Mouse (Mus musculus): ENCODE measurements around the gene Sorcs3. TPM values are rescaled to one million over a fixed set of nuclear protein-coding genes. Genes with fewer than 3 reads are reported as not detected.

The Sorcs3 gene
- polyA plus RNA-seq, 1 experiment from 2014 or later = 0.06 TPM

- TF ChIP-seq CTCF (IDR thresholded peaks at IDR 0.05; ENCODE audit: low read depth) (no peak), EP300 (IDR thresholded peaks at IDR 0.05; ENCODE audit: low read depth) (no peak)
- no peak for ATAC-seq
Measured at GRCm38 (mm10) chr19:48847700-48848099, 641.9 kb downstream of the Sorcs3 start.

GRCm38 (mm10) chr19:48850466-48850865 lies 644.6 kb downstream of the Sorcs3 start:
- H3K4me2 ChIP-seq (ENCODE audit: low read depth, low read length) = no peak overlapping the region
- H3K4me3 ChIP-seq (ENCODE audit: low read depth, low read length) = no peak overlapping the region
- H3K9me3 ChIP-seq (ENCODE audit: low read length) = no peaks in the 10 kb centered on the region
- ATAC-seq (no peak), DNase-seq (no peak)
- H3K36me3 ChIP-seq (replicated peaks; ENCODE audit: insufficient read depth, low read length) = no peaks in the 10 kb centered on the region
- no peaks in the 10 kb centered on the region for H3K4me1 ChIP-seq (ENCODE audit: insufficient read depth)
- H3K27ac ChIP-seq (ENCODE audit: low read depth) = no peak overlapping the region
- H3K27me3 ChIP-seq (ENCODE audit: insufficient read depth, low read length) = no peaks in the 10 kb centered on the region
- TF ChIP-seq EP300 (IDR thresholded peaks at IDR 0.05; ENCODE audit: low read depth) = no peak
- TF ChIP-seq CTCF (IDR thresholded peaks at IDR 0.05; ENCODE audit: low read depth) = no peak
- no peak overlapping the region for H3K9ac ChIP-seq (replicated peaks)
- 72% methylated on average over 1 of the region's 1 CpGs for WGBS (ENCODE audit: insufficient replicate concordance)

More at GRCm38 (mm10) chr19:48847700-48848099, 641.9 kb downstream of the Sorcs3 start:
- Histone ChIP-seq H3K9ac (replicated peaks) (no peak overlapping the region), H3K9me3 (ENCODE audit: low read length) (no peaks in the 10 kb centered on the region), H3K27me3 (ENCODE audit: insufficient read depth, low read length) (no peaks in the 10 kb centered on the region), H3K4me1 (ENCODE audit: insufficient read depth) (no peaks in the 10 kb centered on the region), H3K4me3 (ENCODE audit: low read depth, low read length) (no peak overlapping the region), H3K4me2 (ENCODE audit: low read depth, low read length) (no peak overlapping the region), H3K27ac (ENCODE audit: low read depth) (no peak overlapping the region), H3K36me3 (replicated peaks; ENCODE audit: insufficient read depth, low read length) (no peaks in the 10 kb centered on the region)
- DNase-seq = no peak
- 71% methylated on average over 3 of the region's 3 CpGs for WGBS (ENCODE audit: insufficient replicate concordance)
